Mouse (Mus musculus) cerebellum, postnatal 36 days (tissue): Measurements from ENCODE around the gene Rsu1.

ENCODE experiments used
- DNase-seq, 2 experiments: peaks; one replicate each; pipeline ENCODE4 v3.0.0; 2021 to 2022; ENCODE audit warnings: mixed read lengths in 2 of 2

Rsu1 gene

GRCm38 (mm10) chr2:13038772-13039171, 232.4 kb downstream of the Rsu1 start:
- no peak for DNase-seq
